Mouse (Mus musculus) c-Kit-positive CD71-positive TER-119-negative erythroid progenitor cells, embryonic 14.5 days (primary cell): ENCODE measurements around the gene Eps15l1.
A peak's percentile ranks its signal among the peaks of the same experiment; 100 is the strongest.

Experiments
- DNase-seq: peaks from one replicate; pipeline ENCODE4 v3.0.0-alpha.2; 2013; ENCODE audit warnings: low read depth

Eps15l1 gene

GRCm38 (mm10) chr8:72421362-72422335, at the start of gene Eps15l1:
TSS of gene Eps15l1 (minus strand) at chr8:72421460.
- DNase-seq: peak; percentile 98

- no peak for DNase-seq
Measured at GRCm38 (mm10) chr8:72470684-72471083, 49.4 kb upstream of the Eps15l1 start.

GRCm38 (mm10) chr8:72469984-72470383, 48.7 kb upstream of the Eps15l1 start:
- no peak for DNase-seq

- DNase-seq: no peak
Measured at GRCm38 (mm10) chr8:72469243-72469642, 48.0 kb upstream of the Eps15l1 start.

GRCm38 (mm10) chr8:72464211-72464610, 43.0 kb upstream of the Eps15l1 start:
- DNase-seq: no peak

- no peak for DNase-seq
Measured at GRCm38 (mm10) chr8:72459881-72460533, 38.7 kb upstream of the Eps15l1 start.

GRCm38 (mm10) chr8:72458457-72458856, 37.2 kb upstream of the Eps15l1 start:
- no peak for DNase-seq

GRCm38 (mm10) chr8:72457806-72458205, 36.5 kb upstream of the Eps15l1 start:
- no peak for DNase-seq

GRCm38 (mm10) chr8:72455317-72455716, 34.1 kb upstream of the Eps15l1 start:
- DNase-seq: no peak

- DNase-seq: no peak
Measured at GRCm38 (mm10) chr8:72453904-72454303, 32.6 kb upstream of the Eps15l1 start.

GRCm38 (mm10) chr8:72451516-72451915, 30.3 kb upstream of the Eps15l1 start:
- no peak for DNase-seq

GRCm38 (mm10) chr8:72445071-72445470, 23.8 kb upstream of the Eps15l1 start:
- DNase-seq: no peak

GRCm38 (mm10) chr8:72443994-72444350, 22.7 kb upstream of the Eps15l1 start:
- DNase-seq: no peak

GRCm38 (mm10) chr8:72443338-72443993, 22.2 kb upstream of the Eps15l1 start, which contains the start of the genes Calr3 and 1700030K09Rik:
TSS of gene Calr3 (minus strand) at chr8:72443870.
TSS of gene 1700030K09Rik (plus strand) at chr8:72443880.
- peak; percentile 99 for DNase-seq

GRCm38 (mm10) chr8:72438248-72439015, 17.2 kb upstream of the Eps15l1 start:
- no peak for DNase-seq

GRCm38 (mm10) chr8:72434952-72435351, 13.7 kb upstream of the Eps15l1 start:
- DNase-seq: no peak

- DNase-seq: no peak
Measured at GRCm38 (mm10) chr8:72429676-72430075, 8.4 kb upstream of the Eps15l1 start.

- no peak for DNase-seq
Measured at GRCm38 (mm10) chr8:72422926-72423325, 1.7 kb upstream of the Eps15l1 start.

- no peak for DNase-seq
Measured at GRCm38 (mm10) chr8:72420571-72421361, 494 bp downstream of the Eps15l1 start.

GRCm38 (mm10) chr8:72418073-72418472, 3.2 kb downstream of the Eps15l1 start:
- DNase-seq: no peak

- no peak for DNase-seq
Measured at GRCm38 (mm10) chr8:72415252-72415651, 6.0 kb downstream of the Eps15l1 start.
